Mouse (Mus musculus): ENCODE measurements around the gene Rbfox3.

The Rbfox3 gene

GRCm38 (mm10) chr11:118714601-118715524 lies 196.5 kb downstream of the Rbfox3 start:
- DNase-seq = no peak

GRCm38 (mm10) chr11:118712761-118713160 lies 198.6 kb downstream of the Rbfox3 start:
- no peak for DNase-seq

- no peak for DNase-seq
Observed at GRCm38 (mm10) chr11:118712058-118712457, 199.3 kb downstream of the Rbfox3 start.

GRCm38 (mm10) chr11:118710035-118710434 lies 201.4 kb downstream of the Rbfox3 start:
- DNase-seq = no peak

GRCm38 (mm10) chr11:118696226-118696930 lies 215.0 kb downstream of the Rbfox3 start:
- DNase-seq = no peak

GRCm38 (mm10) chr11:118693276-118693675 lies 218.1 kb downstream of the Rbfox3 start:
- DNase-seq = no peak

GRCm38 (mm10) chr11:118690262-118690661 lies 221.1 kb downstream of the Rbfox3 start:
- no peak for DNase-seq

- DNase-seq = peak in 1 of 2 experiments; percentile 25
Observed at GRCm38 (mm10) chr11:118685397-118685796, 226.0 kb downstream of the Rbfox3 start.

- no peak for DNase-seq
Observed at GRCm38 (mm10) chr11:118684665-118685064, 226.7 kb downstream of the Rbfox3 start.

- no peak for DNase-seq
Observed at GRCm38 (mm10) chr11:118680699-118681098, 230.7 kb downstream of the Rbfox3 start.

GRCm38 (mm10) chr11:118679736-118680410 lies 231.5 kb downstream of the Rbfox3 start:
- no peak for DNase-seq

- no peak for DNase-seq
Observed at GRCm38 (mm10) chr11:118678515-118679104, 232.8 kb downstream of the Rbfox3 start.

GRCm38 (mm10) chr11:118677277-118677676 lies 234.1 kb downstream of the Rbfox3 start:
- DNase-seq = no peak

- no peak for DNase-seq
Observed at GRCm38 (mm10) chr11:118676364-118676763, 235.0 kb downstream of the Rbfox3 start.

- no peak for DNase-seq
Observed at GRCm38 (mm10) chr11:118671958-118672357, 239.4 kb downstream of the Rbfox3 start.

- DNase-seq = peak; percentile 40 to 53
Observed at GRCm38 (mm10) chr11:118671216-118671615, 240.2 kb downstream of the Rbfox3 start.

- DNase-seq = no peak
Observed at GRCm38 (mm10) chr11:118669820-118670219, 241.6 kb downstream of the Rbfox3 start.

GRCm38 (mm10) chr11:118668351-118668750 lies 243.0 kb downstream of the Rbfox3 start:
- DNase-seq = peak; percentile 68 to 76

- peak; percentile 45 to 78 for DNase-seq
Observed at GRCm38 (mm10) chr11:118667946-118668345, 243.5 kb downstream of the Rbfox3 start.

GRCm38 (mm10) chr11:118666172-118666571 lies 245.2 kb downstream of the Rbfox3 start:
- DNase-seq = peak; percentile 29 to 56

- no peak for DNase-seq
Observed at GRCm38 (mm10) chr11:118663305-118663704, 248.1 kb downstream of the Rbfox3 start.

- DNase-seq = no peak
Observed at GRCm38 (mm10) chr11:118659305-118659704, 252.1 kb downstream of the Rbfox3 start.

GRCm38 (mm10) chr11:118655833-118656232 lies 255.6 kb downstream of the Rbfox3 start:
- no peak for DNase-seq

Data from kidney, postnatal 25 days (tissue).